Mouse (Mus musculus) erythroblast, embryonic 14.5 days (primary cell): Measurements from ENCODE around the gene St5.

Experiments
- GATA1 ChIP-seq: IDR thresholded peaks from 2 replicates; pipeline ENCODE4 v1.6.1; 2012; ENCODE audit warnings: low read length, inconsistent platforms, mixed read lengths
- TAL1 ChIP-seq: IDR thresholded peaks from 3 replicates; pipeline ENCODE4 v1.6.1; 2012; ENCODE audit warnings: low read length, inconsistent platforms, mixed read lengths

DNA sequence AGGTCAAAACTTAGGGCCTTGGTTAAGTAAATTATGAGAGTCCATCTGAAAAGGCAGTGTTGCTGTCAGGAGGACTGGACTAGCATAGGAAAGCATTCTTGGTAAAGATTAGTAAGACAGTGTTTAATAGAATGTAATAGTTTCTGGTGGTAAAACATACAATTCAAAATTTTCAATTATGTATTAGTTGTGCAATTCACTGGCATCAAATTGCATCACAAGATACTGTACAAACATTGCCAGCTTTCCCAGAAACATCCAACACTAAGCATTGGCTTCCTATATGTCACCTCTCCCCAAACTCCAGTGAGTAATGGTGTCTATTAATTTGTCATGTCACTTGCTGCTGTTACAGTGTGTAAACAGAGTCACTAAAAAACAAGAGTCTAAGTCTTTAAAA lies 101.4 kb downstream of the St5 start:
- TF ChIP-seq GATA1 (no peak), TAL1 (no peak)
